Mouse (Mus musculus) testis, adult 2 months (tissue): ENCODE results near the gene Sox14. TPM values are rescaled to one million over a fixed set of nuclear protein-coding genes. Genes with fewer than 3 reads are reported as not detected.

ENCODE experiments used
- H3K27ac ChIP-seq: fragments of 200-500 bp; 2 replicates; pipeline ENCODE4 v1.5.1; 2012; ENCODE audit warnings: low read depth, low read length; ENCODE audit not compliant: control insufficient read depth, insufficient read depth
- H3K27me3 ChIP-seq: fragments of 200-500 bp; 2 replicates; pipeline ENCODE4 v1.6.1; 2012; ENCODE audit warnings: mild to moderate bottlenecking, low read length, moderate library complexity; ENCODE audit not compliant: control insufficient read depth, insufficient read depth
- H3K36me3 ChIP-seq: fragments of 200-500 bp; 2 replicates; pipeline ENCODE4 v1.6.1; 2012; ENCODE audit warnings: mild to moderate bottlenecking, low read length; ENCODE audit not compliant: control insufficient read depth, insufficient read depth
- H3K4me1 ChIP-seq: fragments of 200-500 bp; 2 replicates; pipeline ENCODE4 v1.6.1; 2012; ENCODE audit warnings: low read length; ENCODE audit not compliant: control insufficient read depth, insufficient read depth
- H3K4me3 ChIP-seq: fragments of 200-500 bp; 2 replicates; pipeline ENCODE4 v1.5.1; 2012; ENCODE audit warnings: low read depth, mild to moderate bottlenecking, low read length, moderate library complexity, mixed read lengths; ENCODE audit not compliant: control insufficient read depth
- CTCF ChIP-seq: fragments of 200-500 bp; IDR thresholded peaks from 2 replicates; pipeline ENCODE4 v1.5.1; 2012; ENCODE audit warnings: low read depth, mild to moderate bottlenecking, inconsistent platforms, low read length, moderate library complexity; ENCODE audit not compliant: control insufficient read depth, insufficient read depth, insufficient replicate concordance
- POLR2A ChIP-seq: fragments of 200-500 bp; IDR thresholded peaks from 2 replicates; pipeline ENCODE4 v1.6.1; 2012; ENCODE audit warnings: low read depth, mild to moderate bottlenecking, inconsistent platforms, low read length, moderate library complexity; ENCODE audit not compliant: control insufficient read depth
- polyA plus RNA-seq: library from polyadenylated mRNA; depleted of rRNA; stranded (reverse); fragments of >200 nt; gene quantifications from 2 replicates; pipeline ENCODE4 v1.2.3, GENCODE M21; 2012

The Sox14 gene
- polyA plus RNA-seq, 1 experiment = 0.33 TPM

GRCm38 (mm10) chr9:99868606-99869005, 7.4 kb downstream of the Sox14 start:
- H3K36me3 ChIP-seq = no peaks in the 10 kb centered on the region
- peaks cover 9% of the 10 kb centered on the region for H3K27me3 ChIP-seq
- TF ChIP-seq CTCF (no peak), POLR2A (no peak)
- H3K4me3 ChIP-seq = no peak overlapping the region
- H3K27ac ChIP-seq = no peak overlapping the region
- peaks cover 13% of the 10 kb centered on the region for H3K4me1 ChIP-seq

GRCm38 (mm10) chr9:99868054-99868453, 7.9 kb downstream of the Sox14 start:
- Histone ChIP-seq H3K27me3 (peaks cover 9% of the 10 kb centered on the region), H3K4me3 (no peak overlapping the region), H3K36me3 (no peaks in the 10 kb centered on the region), H3K27ac (no peak overlapping the region), H3K4me1 (peaks cover 13% of the 10 kb centered on the region)
- TF ChIP-seq POLR2A (no peak), CTCF (no peak)

GRCm38 (mm10) chr9:99862936-99863335, 13.0 kb downstream of the Sox14 start:
- no peaks in the 10 kb centered on the region for H3K27me3 ChIP-seq

GRCm38 (mm10) chr9:99854486-99854885, 21.5 kb downstream of the Sox14 start:
- Histone ChIP-seq H3K4me1 (no peaks in the 10 kb centered on the region), H3K4me3 (no peak overlapping the region), H3K27ac (no peak overlapping the region), H3K27me3 (no peaks in the 10 kb centered on the region), H3K36me3 (no peaks in the 10 kb centered on the region)
- TF ChIP-seq CTCF = no peak
- no peak for TF ChIP-seq POLR2A

More at GRCm38 (mm10) chr9:99862936-99863335, 13.0 kb downstream of the Sox14 start:
- Histone ChIP-seq H3K4me1 (peaks cover 3% of the 10 kb centered on the region; the same call in 1 of the 2 replicates), H3K36me3 (no peaks in the 10 kb centered on the region), H3K4me3 (no peak overlapping the region), H3K27ac (no peak overlapping the region)
- no peak for TF ChIP-seq POLR2A
- no peak for TF ChIP-seq CTCF

- no peaks in the 10 kb centered on the region for H3K4me1 ChIP-seq
- H3K27ac ChIP-seq = no peak overlapping the region
- no peaks in the 10 kb centered on the region for H3K27me3 ChIP-seq
- no peak for TF ChIP-seq CTCF
- TF ChIP-seq POLR2A = no peak
- no peaks in the 10 kb centered on the region for H3K36me3 ChIP-seq
- H3K4me3 ChIP-seq = no peak overlapping the region
These were observed 22.6 kb downstream of the Sox14 start for GRCm38 (mm10) chr9:99853356-99853755.

GRCm38 (mm10) chr9:99850354-99850753, 25.6 kb downstream of the Sox14 start:
- Histone ChIP-seq H3K27me3 (no peaks in the 10 kb centered on the region), H3K27ac (no peak overlapping the region), H3K4me1 (no peaks in the 10 kb centered on the region), H3K4me3 (no peak overlapping the region), H3K36me3 (no peaks in the 10 kb centered on the region)
- no peak for TF ChIP-seq POLR2A
- TF ChIP-seq CTCF = no peak

GRCm38 (mm10) chr9:99848327-99848726, 27.6 kb downstream of the Sox14 start:
- Histone ChIP-seq H3K4me3 (no peak overlapping the region), H3K27ac (no peak overlapping the region), H3K36me3 (no peaks in the 10 kb centered on the region), H3K27me3 (no peaks in the 10 kb centered on the region), H3K4me1 (no peaks in the 10 kb centered on the region)
- TF ChIP-seq POLR2A (no peak), CTCF (no peak)

- Histone ChIP-seq H3K27ac (no peak overlapping the region), H3K27me3 (no peaks in the 10 kb centered on the region)
- TF ChIP-seq CTCF (peak; percentile 83; the same call in 1 of the 2 replicates), POLR2A (no peak)
These were observed 29.1 kb downstream of the Sox14 start for GRCm38 (mm10) chr9:99846820-99847219.

More at GRCm38 (mm10) chr9:99846820-99847219, 29.1 kb downstream of the Sox14 start:
- H3K36me3 ChIP-seq = no peaks in the 10 kb centered on the region
- no peaks in the 10 kb centered on the region for H3K4me1 ChIP-seq
- H3K4me3 ChIP-seq = no peak overlapping the region
